Mouse (Mus musculus) B cell, adult 67 days (primary cell): ENCODE data around the gene Sult3a2. TPM values are rescaled to one million over a fixed set of nuclear protein-coding genes. Genes with fewer than 3 reads are reported as not detected.

Experiments used
- total RNA-seq, 2 experiments: library from RNA; stranded (reverse); gene quantifications; 4 replicates each; pipeline ENCODE4 v1.2.4; 2023

Sult3a2 gene
- total RNA-seq: not detected

DNA sequence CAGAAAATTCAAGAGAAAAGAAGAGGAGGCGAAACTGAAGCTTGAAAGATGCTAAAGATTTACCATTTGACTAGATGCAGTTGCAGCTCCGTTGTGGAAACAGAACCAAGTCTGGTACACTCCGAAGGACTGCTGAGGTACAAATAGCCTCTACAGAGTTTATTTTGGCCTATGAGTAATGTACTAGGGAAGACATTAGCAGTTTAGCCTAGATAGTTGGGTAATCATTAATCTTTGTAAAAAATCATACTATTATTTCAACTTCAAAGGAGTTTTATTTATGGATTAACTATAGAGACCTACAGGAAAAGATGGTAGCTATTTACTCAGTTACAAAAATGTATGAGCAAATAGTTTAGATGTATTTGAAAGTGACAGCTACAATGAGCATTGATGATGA is at the start of gene Sult3a2:
Sult3a2 (minus strand) TSS at position 101 of the 400 bp plus-strand sequence.

Other genes with a start within 250 kb of the Sult3a2 start
- not detected for gene Clvs2, start 161.9 kb downstream of the Sult3a2 start, total RNA-seq
- not detected for gene Sult3a1, start 71.0 kb upstream of the Sult3a2 start, total RNA-seq
- gene Rsph4a, start 118.4 kb upstream of the Sult3a2 start, total RNA-seq: not detected
- 100 to 1,000 TPM; 106 to 131 TPM for gene Zup1, start 164.6 kb upstream of the Sult3a2 start, total RNA-seq
- gene Rwdd1, start 232.9 kb upstream of the Sult3a2 start, total RNA-seq: 10 to 100 TPM; 40.0 to 55.8 TPM